Mouse (Mus musculus) kidney, adult 2 months (tissue): ENCODE measurements at regions not wholly inside any gene's neighbourhood (a gene's known extent, or its start where the extent isn't known, plus 50 kb on each side); places are given as distances from the start of the nearest gene placed in this dataset.

Source experiments
- CTCF ChIP-seq: fragments of 200-500 bp; conservative IDR thresholded peaks from 2 replicates; pipeline ENCODE4 v1.5.1; 2011; ENCODE audit warnings: low read depth, mild to moderate bottlenecking, control low read depth, low read length, moderate library complexity, mixed read lengths; ENCODE audit not compliant: insufficient read depth, insufficient read length
- POLR2A ChIP-seq: fragments of 200-500 bp; IDR thresholded peaks from one replicate; pipeline ENCODE4 v1.6.1; 2011; ENCODE audit warnings: low read depth, low read length, control low read depth

- TF ChIP-seq POLR2A (no peak), CTCF (no peak)
Measured at GRCm38 (mm10) chr8:116793107-116793506, 60.3 kb upstream of the Cdyl2 start.
